Mouse (Mus musculus): ENCODE measurements around the gene Glcci1.

Gene Glcci1

GRCm38 (mm10) chr6:8509551-8509950 is at the start of gene Glcci1:
Gene Glcci1 (plus strand): TSS chr6:8509600.
- peak; percentile 33 for DNase-seq (ENCODE audit: low spot score)

GRCm38 (mm10) chr6:8462447-8462846 is 47.0 kb upstream of the Glcci1 start:
- no peak for DNase-seq (ENCODE audit: low spot score)

GRCm38 (mm10) chr6:8465388-8465787 is 44.0 kb upstream of the Glcci1 start:
- DNase-seq (ENCODE audit: low spot score) = no peak

- no peak for DNase-seq (ENCODE audit: low spot score)
Measured at GRCm38 (mm10) chr6:8465985-8466384, 43.4 kb upstream of the Glcci1 start.

- no peak for DNase-seq (ENCODE audit: low spot score)
Measured at GRCm38 (mm10) chr6:8467667-8468337, 41.6 kb upstream of the Glcci1 start.

GRCm38 (mm10) chr6:8469918-8470317 is 39.5 kb upstream of the Glcci1 start:
- DNase-seq (ENCODE audit: low spot score) = no peak

GRCm38 (mm10) chr6:8472125-8472524 is 37.3 kb upstream of the Glcci1 start:
- DNase-seq (ENCODE audit: low spot score) = no peak

GRCm38 (mm10) chr6:8472915-8473314 is 36.5 kb upstream of the Glcci1 start:
- no peak for DNase-seq (ENCODE audit: low spot score)

- no peak for DNase-seq (ENCODE audit: low spot score)
Measured at GRCm38 (mm10) chr6:8473498-8473897, 35.9 kb upstream of the Glcci1 start.

GRCm38 (mm10) chr6:8474316-8474715 is 35.1 kb upstream of the Glcci1 start:
- no peak for DNase-seq (ENCODE audit: low spot score)

GRCm38 (mm10) chr6:8474820-8475219 is 34.6 kb upstream of the Glcci1 start:
- no peak for DNase-seq (ENCODE audit: low spot score)

GRCm38 (mm10) chr6:8479176-8479575 is 30.2 kb upstream of the Glcci1 start:
- DNase-seq (ENCODE audit: low spot score) = no peak

- DNase-seq (ENCODE audit: low spot score) = no peak
Measured at GRCm38 (mm10) chr6:8484437-8485275, 24.7 kb upstream of the Glcci1 start.

GRCm38 (mm10) chr6:8485414-8486175 is 23.8 kb upstream of the Glcci1 start:
- no peak for DNase-seq (ENCODE audit: low spot score)

- DNase-seq (ENCODE audit: low spot score) = no peak
Measured at GRCm38 (mm10) chr6:8486391-8487043, 22.9 kb upstream of the Glcci1 start.

- DNase-seq (ENCODE audit: low spot score) = no peak
Measured at GRCm38 (mm10) chr6:8487044-8487853, 22.2 kb upstream of the Glcci1 start.

GRCm38 (mm10) chr6:8488249-8488648 is 21.2 kb upstream of the Glcci1 start:
- DNase-seq (ENCODE audit: low spot score) = no peak

GRCm38 (mm10) chr6:8489266-8489665 is 20.1 kb upstream of the Glcci1 start:
- no peak for DNase-seq (ENCODE audit: low spot score)

- no peak for DNase-seq (ENCODE audit: low spot score)
Measured at GRCm38 (mm10) chr6:8489938-8490585, 19.3 kb upstream of the Glcci1 start.

GRCm38 (mm10) chr6:8492248-8492647 is 17.2 kb upstream of the Glcci1 start:
- DNase-seq (ENCODE audit: low spot score) = no peak
